Mouse (Mus musculus): ENCODE data around the gene Fgfr2.

GRCm38 (mm10) chr7:130751678-130752077 is 2371.5 kb downstream of the Fgfr2 start:
- no peak for TF ChIP-seq CHD2 (IDR thresholded peaks at IDR 0.05; ENCODE audit: low read depth, low read length)
- no peak for TF ChIP-seq ZC3H11A (IDR thresholded peaks at IDR 0.05; ENCODE audit: borderline replicate concordance, low read depth, low read length)
- TF ChIP-seq ZNF384 (IDR thresholded peaks at IDR 0.05; ENCODE audit: low read depth, low read length): no peak
